Mouse (Mus musculus) ES-E14 (cell line): ENCODE measurements around the gene Zmat3. TPM values are rescaled to one million over a fixed set of nuclear protein-coding genes. Genes with fewer than 3 reads are reported as not detected.
A peak's percentile ranks its signal among the peaks of the same experiment; 100 is the strongest.

Source experiments
- DNase-seq: peaks from one replicate; pipeline ENCODE4 v3.0.0-alpha.2; 2013; ENCODE audit warnings: low read depth, low spot score
- H3K27ac ChIP-seq: 2 replicates; pipeline ENCODE4 v1.5.1; 2012; ENCODE audit warnings: low read depth, mild to moderate bottlenecking, low read length, moderate library complexity, mixed read lengths; ENCODE audit not compliant: poor library complexity, insufficient read depth, severe bottlenecking
- H3K36me3 ChIP-seq: 2 replicates; pipeline ENCODE4 v1.6.1; 2012; ENCODE audit warnings: mild to moderate bottlenecking, low read length, moderate library complexity, mixed read lengths; ENCODE audit not compliant: control insufficient read depth, poor library complexity, insufficient read depth, severe bottlenecking
- H3K4me1 ChIP-seq, 2 experiments: fragments of 150-350 bp in 1 of 2; sonication (generic) in 1 of 2; 2 replicates each; pipeline ENCODE4 v1.6.1; 2012; ENCODE audit warnings: low read length in 2 of 2, mild to moderate bottlenecking in 1 of 2, mixed read lengths in 1 of 2; ENCODE audit not compliant: control insufficient read depth in 2 of 2, insufficient read depth in 2 of 2, poor library complexity in 1 of 2
- H3K4me3 ChIP-seq, 2 experiments: fragments of 150-350 bp in 1 of 2; sonication (generic) in 1 of 2; 2 replicates each; pipeline ENCODE4 v1.5.1; 2012; ENCODE audit warnings: low read length in 2 of 2, low read depth in 1 of 2, mild to moderate bottlenecking in 1 of 2, mixed read lengths in 1 of 2; ENCODE audit not compliant: insufficient read depth in 1 of 2, poor library complexity in 1 of 2, severe bottlenecking in 1 of 2
- H3K9ac ChIP-seq: 2 replicates; pipeline ENCODE4 v1.6.1; 2012; ENCODE audit warnings: low read depth, mild to moderate bottlenecking, low read length, mixed read lengths; ENCODE audit not compliant: poor library complexity, insufficient read depth, severe bottlenecking
- H3K9me3 ChIP-seq: fragments of 150-350 bp; sonication (generic); 2 replicates; pipeline ENCODE4 v1.6.1; 2012; ENCODE audit warnings: low read depth, mild to moderate bottlenecking, low read length; ENCODE audit not compliant: control insufficient read depth, insufficient read depth
- CHD2 ChIP-seq: IDR thresholded peaks from 2 replicates; pipeline ENCODE4 v1.6.1; 2014; ENCODE audit warnings: mild to moderate bottlenecking, low read depth, low read length, inconsistent platforms
- HCFC1 ChIP-seq: IDR thresholded peaks from 2 replicates; pipeline ENCODE4 v1.6.1; 2012; ENCODE audit warnings: low read length, inconsistent platforms, borderline replicate concordance; ENCODE audit not compliant: insufficient read depth
- MAFK ChIP-seq: IDR thresholded peaks from 2 replicates; pipeline ENCODE4 v1.6.1; 2014; ENCODE audit warnings: mild to moderate bottlenecking, low read depth, low read length, inconsistent platforms; ENCODE audit not compliant: insufficient read depth
- ZC3H11A ChIP-seq: IDR thresholded peaks from 2 replicates; pipeline ENCODE4 v1.6.1; 2012; ENCODE audit warnings: low read depth, mild to moderate bottlenecking, inconsistent platforms, low read length, borderline replicate concordance
- ZNF384 ChIP-seq: IDR thresholded peaks from 2 replicates; pipeline ENCODE4 v1.6.1; 2012; ENCODE audit warnings: low read depth, low read length, inconsistent platforms
- in situ Hi-C, 2 experiments: fragments of 600-800 bp; cut with MboI; formaldehyde crosslinking; loops; one replicate each; pipeline ENCODE4 v1.15.1; 2025; ENCODE audit warnings: low sequenced_read_pairs in 2 of 2, inconsistent platforms in 1 of 2; ENCODE audit not compliant: unreplicated experiment in 2 of 2
- total RNA-seq: library from RNA; depleted of rRNA; stranded (reverse); fragments of 300-350 nt; gene quantifications from 2 replicates; pipeline ENCODE4 v1.2.3, GENCODE M21; 2012

Zmat3 gene
- total RNA-seq, 1 experiment, result 30.9 TPM

- TF ChIP-seq ZNF384 (no peak), CHD2 (no peak), MAFK (no peak), ZC3H11A (no peak), HCFC1 (no peak)
- in situ Hi-C loops, result no loop called here
Measured at GRCm38 (mm10) chr3:32317901-32318416, 47.9 kb downstream of the Zmat3 start.

DNA sequence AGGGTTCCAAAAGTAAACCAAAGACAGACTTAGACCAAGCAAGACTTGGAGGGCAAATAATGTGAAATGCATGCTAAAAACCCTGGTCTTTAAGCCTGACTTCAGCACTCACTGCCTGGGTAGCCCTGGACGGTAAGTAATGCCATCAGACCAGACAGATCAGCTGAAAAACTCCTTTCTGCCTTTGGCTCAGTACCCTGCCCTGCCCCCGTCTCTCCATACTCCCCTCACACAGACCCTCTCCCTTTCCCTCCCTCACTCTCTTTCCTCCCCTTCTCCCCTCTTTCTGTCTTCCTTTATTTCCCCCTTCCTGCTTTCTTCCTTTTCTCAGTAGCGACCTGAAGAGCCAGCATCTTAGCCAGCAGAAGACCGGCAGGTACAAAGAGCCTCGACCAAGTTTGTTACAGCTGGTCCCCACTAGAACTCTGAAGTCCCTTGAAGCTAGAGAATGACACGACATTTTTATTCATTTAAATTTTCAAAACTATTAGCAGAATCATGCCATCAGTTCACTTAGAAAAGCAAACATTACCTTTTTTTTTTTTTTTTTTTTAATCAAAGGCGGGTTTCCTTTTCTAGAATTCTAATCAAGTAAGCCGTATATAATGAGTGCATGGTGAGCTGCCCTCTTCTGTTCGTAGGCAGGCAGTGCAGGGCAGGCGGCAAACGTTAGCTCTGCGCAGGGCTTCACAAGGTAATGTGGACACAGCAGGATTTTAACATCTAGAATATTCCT lies 48.5 kb downstream of the Zmat3 start:
- DNase-seq, result no peak

More at GRCm38 (mm10) chr3:32317901-32318416, 47.9 kb downstream of the Zmat3 start:
- H3K4me1 ChIP-seq, result no peaks in the 10 kb centered on the region
- DNase-seq, result no peak
- H3K27ac ChIP-seq, result no peak overlapping the region
- no peaks in the 10 kb centered on the region for H3K36me3 ChIP-seq
- no peaks in the 10 kb centered on the region for H3K9me3 ChIP-seq
- no peak overlapping the region for H3K9ac ChIP-seq
- H3K4me3 ChIP-seq, result peak overlapping the region in 1 of 2 experiments; percentile 13; a peak in 1 of 4 replicates

DNA sequence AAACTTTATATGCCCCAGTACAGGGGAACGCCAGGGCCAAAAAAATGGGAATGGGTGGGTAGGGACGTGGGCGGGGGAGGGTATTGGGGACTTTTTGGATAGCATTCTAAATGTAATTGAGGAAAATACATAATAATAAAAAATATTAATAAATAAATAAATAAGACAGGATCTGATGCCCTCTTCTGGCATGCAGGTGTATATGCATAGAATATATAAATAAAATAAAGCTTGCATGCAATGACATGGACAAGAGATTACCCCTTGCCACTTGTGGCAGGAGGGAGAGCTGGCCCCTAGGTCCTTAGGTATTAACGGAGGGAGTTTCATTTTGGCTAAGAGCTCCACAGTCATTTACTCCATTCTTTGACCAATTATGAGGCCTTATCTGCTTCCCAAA lies 51.1 kb downstream of the Zmat3 start:
- TF ChIP-seq CHD2 (no peak), MAFK (no peak), ZC3H11A (no peak), ZNF384 (no peak), HCFC1 (no peak)
- Histone ChIP-seq H3K36me3 (no peaks in the 10 kb centered on the region), H3K4me3 (no peak overlapping the region), H3K4me1 (no peaks in the 10 kb centered on the region), H3K9ac (no peak overlapping the region), H3K27ac (no peak overlapping the region), H3K9me3 (no peaks in the 10 kb centered on the region)
- in situ Hi-C loops, result no loop called here
- DNase-seq, result no peak

More for the DNA sequence above, 48.5 kb downstream of the Zmat3 start:
- in situ Hi-C loops, result no loop called here
- no peaks in the 10 kb centered on the region for H3K9me3 ChIP-seq
- H3K9ac ChIP-seq, result no peak overlapping the region
- no peak overlapping the region for H3K27ac ChIP-seq
- H3K4me3 ChIP-seq, result no peak overlapping the region
- no peak for TF ChIP-seq ZC3H11A
- peak; percentile 87 for TF ChIP-seq ZNF384
- no peak for TF ChIP-seq HCFC1
- no peak for TF ChIP-seq CHD2
- no peaks in the 10 kb centered on the region for H3K4me1 ChIP-seq
- no peaks in the 10 kb centered on the region for H3K36me3 ChIP-seq

GRCm38 (mm10) chr3:32304171-32304570 lies 61.6 kb downstream of the Zmat3 start:
- Histone ChIP-seq H3K36me3 (no peaks in the 10 kb centered on the region), H3K9ac (no peak overlapping the region), H3K27ac (no peak overlapping the region), H3K4me3 (no peak overlapping the region), H3K4me1 (no peaks in the 10 kb centered on the region), H3K9me3 (no peaks in the 10 kb centered on the region)
- no peak for DNase-seq
- in situ Hi-C loops, result no loop called here
- TF ChIP-seq ZC3H11A (no peak), HCFC1 (no peak), MAFK (no peak), CHD2 (no peak), ZNF384 (no peak)
